Mouse (Mus musculus): Measurements from ENCODE around the gene Tktl2. TPM values are rescaled to one million over a fixed set of nuclear protein-coding genes. Genes with fewer than 3 reads are reported as not detected.

Gene Tktl2
- polyA plus RNA-seq, 1 experiment from 2014 or later, result not detected

Other genes starting within 250 kb of the Tktl2 start
- 16.2 and 18.5 TPM in 2 replicates for gene Tma16, start 25.2 kb upstream of the Tktl2 start, polyA plus RNA-seq (2016; fragmentation: Nextera tagmentation; extraction: Ambion mirVana)
- 0.06 TPM in 1 of 2 replicates, not detected in the other for gene Npy5r, start 176.4 kb downstream of the Tktl2 start, polyA plus RNA-seq (2016; fragmentation: Nextera tagmentation; extraction: Ambion mirVana)
- gene Npy1r, start 185.4 kb downstream of the Tktl2 start, polyA plus RNA-seq (2016; fragmentation: Nextera tagmentation; extraction: Ambion mirVana), result 0.29 and 0.49 TPM in 2 replicates

All from hindbrain, embryonic 10.5 days (tissue).